Mouse (Mus musculus): ENCODE measurements around the gene Ttc9b. TPM values are rescaled to one million over a fixed set of nuclear protein-coding genes. Genes with fewer than 3 reads are reported as not detected.
A peak's percentile ranks its signal among the peaks of the same experiment; 100 is the strongest.

Gene Ttc9b
- total RNA-seq, 1 experiment, result 0.54 TPM

DNA sequence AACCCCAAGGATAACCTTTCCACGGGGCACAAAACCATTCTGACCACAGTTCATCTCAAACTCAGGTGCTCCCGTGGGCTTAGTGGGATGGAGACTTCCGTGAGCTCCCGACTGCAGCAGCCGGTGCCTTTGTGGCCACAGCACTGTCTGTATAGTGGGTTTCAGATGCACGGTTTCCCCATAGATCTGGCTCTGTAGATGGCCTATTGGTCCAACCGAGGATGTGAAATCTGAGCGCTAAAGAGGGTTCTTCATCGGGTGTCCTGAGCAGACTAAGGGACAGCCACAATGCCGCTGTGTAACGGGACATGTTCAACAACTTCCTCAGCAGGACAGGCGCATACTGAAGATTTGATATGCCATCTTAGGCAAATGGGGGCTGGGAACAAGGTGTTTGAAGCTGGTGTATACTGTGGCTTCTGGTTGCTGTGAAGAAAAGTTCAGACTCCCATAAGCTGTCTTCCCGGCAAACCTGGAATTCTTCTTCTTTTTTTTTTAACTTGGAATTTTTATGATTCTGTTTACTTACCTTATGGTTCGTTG lies 34.6 kb downstream of the Ttc9b start:
- no peak overlapping the region; the same call in 1 of the 2 replicates for H3K27ac ChIP-seq (ENCODE audit: insufficient read depth, low read depth, low read length, poor library complexity, severe bottlenecking)
- H3K4me1 ChIP-seq (ENCODE audit: control insufficient read depth in 2 of 2, insufficient read depth in 2 of 2, low read length in 2 of 2, poor library complexity in 1 of 2), result peaks cover 0 to 6% of the 10 kb centered on the region in 2 experiments; a peak in 2 of 4 replicates
- H3K36me3 ChIP-seq (ENCODE audit: control insufficient read depth, insufficient read depth, low read length, poor library complexity, severe bottlenecking), result no peaks in the 10 kb centered on the region
- no peak for TF ChIP-seq HCFC1 (IDR thresholded peaks at IDR 0.05; ENCODE audit: borderline replicate concordance, insufficient read depth, low read length)
- no peak for TF ChIP-seq MAFK (IDR thresholded peaks at IDR 0.05; ENCODE audit: insufficient read depth, low read depth, low read length)
- TF ChIP-seq ZNF384 (IDR thresholded peaks at IDR 0.05; ENCODE audit: low read depth, low read length), result no peak
- no peak for TF ChIP-seq ZC3H11A (IDR thresholded peaks at IDR 0.05; ENCODE audit: borderline replicate concordance, low read depth, low read length)
- TF ChIP-seq CHD2 (IDR thresholded peaks at IDR 0.05; ENCODE audit: low read depth, low read length), result no peak
- DNase-seq (ENCODE audit: low read depth, low spot score), result no peak
- H3K9me3 ChIP-seq (ENCODE audit: control insufficient read depth, insufficient read depth, low read depth, low read length), result no peaks in the 10 kb centered on the region
- peak overlapping the region; percentile 52 to 64 for H3K4me3 ChIP-seq (ENCODE audit: insufficient read depth in 1 of 2, low read depth in 1 of 2, low read length in 2 of 2, poor library complexity in 1 of 2, severe bottlenecking in 1 of 2)
- in situ Hi-C loops (cut with MboI; ENCODE audit: low sequenced_read_pairs in 2 of 2, unreplicated experiment in 2 of 2), result loop anchor here in 1 of 2 experiments (25.0 kb wide), 1 partner anchor 401 kb away; no protein-coding TSS in a partner anchor
- peak overlapping the region; percentile 63 for H3K9ac ChIP-seq (ENCODE audit: insufficient read depth, low read depth, low read length, poor library complexity, severe bottlenecking)

DNA sequence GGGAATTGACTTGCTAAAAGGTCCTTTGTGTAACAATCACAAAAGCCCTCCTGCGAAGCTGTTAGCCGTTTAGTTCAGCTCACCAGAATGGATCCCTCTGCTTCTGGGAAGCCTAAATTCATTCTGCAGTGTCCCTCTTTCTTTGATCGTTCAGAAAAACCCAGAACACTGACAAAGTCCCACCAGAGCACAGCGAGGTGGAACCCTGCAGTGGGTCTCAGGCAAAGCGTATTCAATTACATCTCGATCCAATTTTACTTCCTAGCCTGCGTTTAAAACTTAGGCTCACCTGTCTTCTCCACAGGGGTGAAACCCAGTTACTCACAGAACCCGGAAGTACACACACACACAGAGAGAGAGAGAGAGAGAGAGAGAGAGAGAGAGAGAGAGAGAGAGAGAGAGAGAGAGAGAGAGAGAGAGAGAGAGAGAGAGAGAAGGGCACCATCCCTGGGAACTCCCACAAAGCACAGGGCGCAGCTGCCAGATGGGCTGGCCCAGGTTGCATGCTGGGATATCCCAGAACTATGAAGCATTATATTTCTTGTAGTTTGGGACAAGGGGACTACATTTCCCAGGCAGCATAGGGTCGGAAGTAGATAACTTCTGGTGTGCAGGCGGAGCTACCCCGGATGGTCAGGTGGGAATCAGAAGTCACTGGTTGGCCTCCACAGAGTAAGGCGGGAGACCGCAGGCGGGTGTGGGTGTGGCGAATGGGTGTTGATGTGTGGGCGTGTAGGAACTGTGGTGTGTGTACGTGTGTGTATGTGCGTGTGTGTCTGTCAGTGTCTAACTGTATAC lies 35.3 kb downstream of the Ttc9b start, which contains the start of gene Zfp607b:
Zfp607b (plus strand) TSS at position 526 of the 798 bp plus-strand sequence.
- Histone ChIP-seq H3K27ac (ENCODE audit: insufficient read depth, low read depth, low read length, poor library complexity, severe bottlenecking) (peak within 1 kb of the TSS; percentile 0; the same call in 1 of the 2 replicates), H3K4me1 (ENCODE audit: control insufficient read depth in 2 of 2, insufficient read depth in 2 of 2, low read length in 2 of 2, poor library complexity in 1 of 2) (peaks cover 0 to 6% of the 10 kb centered on the region in 2 experiments; a peak in 2 of 4 replicates), H3K9ac (ENCODE audit: insufficient read depth, low read depth, low read length, poor library complexity, severe bottlenecking) (peak within 1 kb of the TSS; percentile 67), H3K9me3 (ENCODE audit: control insufficient read depth, insufficient read depth, low read depth, low read length) (no peaks in the 10 kb centered on the region), H3K4me3 (ENCODE audit: insufficient read depth in 1 of 2, low read depth in 1 of 2, low read length in 2 of 2, poor library complexity in 1 of 2, severe bottlenecking in 1 of 2) (peak within 1 kb of the TSS; percentile 52 to 64), H3K36me3 (ENCODE audit: control insufficient read depth, insufficient read depth, low read length, poor library complexity, severe bottlenecking) (no peaks in the 10 kb centered on the region)
- peak; percentile 93 for DNase-seq (ENCODE audit: low read depth, low spot score)
- TF ChIP-seq HCFC1 (IDR thresholded peaks at IDR 0.05; ENCODE audit: borderline replicate concordance, insufficient read depth, low read length), result peak; percentile 93
- no peak for TF ChIP-seq MAFK (IDR thresholded peaks at IDR 0.05; ENCODE audit: insufficient read depth, low read depth, low read length)
- in situ Hi-C loops (cut with MboI; ENCODE audit: low sequenced_read_pairs in 2 of 2, unreplicated experiment in 2 of 2), result loop anchor here in 1 of 2 experiments (25.0 kb wide), 1 partner anchor 402 kb away; no protein-coding TSS in a partner anchor

DNA sequence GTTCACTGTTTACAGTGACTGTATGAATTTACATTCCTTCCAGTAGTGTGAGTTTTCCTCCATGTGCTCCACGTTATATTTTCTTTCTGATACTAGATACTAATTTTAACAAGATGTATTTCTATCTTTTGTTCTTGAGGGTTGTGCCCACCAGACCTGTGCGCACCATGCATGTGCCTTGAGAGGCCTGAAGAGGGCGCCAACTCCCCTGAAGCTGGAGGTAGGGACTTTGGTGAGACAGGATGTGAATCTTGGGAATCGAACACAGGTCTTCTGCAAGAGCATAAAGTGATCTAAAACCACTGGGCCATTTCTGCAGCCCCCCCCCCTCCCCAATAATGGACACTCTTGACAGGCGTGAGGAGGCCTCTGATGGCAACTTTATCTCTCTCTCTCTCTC lies 37.4 kb downstream of the Ttc9b start:
- H3K4me1 ChIP-seq (ENCODE audit: control insufficient read depth in 2 of 2, insufficient read depth in 2 of 2, low read length in 2 of 2, poor library complexity in 1 of 2), result peaks cover 0 to 6% of the 10 kb centered on the region in 2 experiments; a peak in 2 of 4 replicates
- H3K27ac ChIP-seq (ENCODE audit: insufficient read depth, low read depth, low read length, poor library complexity, severe bottlenecking), result no peak overlapping the region; the same call in 1 of the 2 replicates
- TF ChIP-seq HCFC1 (IDR thresholded peaks at IDR 0.05; ENCODE audit: borderline replicate concordance, insufficient read depth, low read length), result no peak
- peak; percentile 62; the same call in 1 of the 2 replicates for TF ChIP-seq ZC3H11A (IDR thresholded peaks at IDR 0.05; ENCODE audit: borderline replicate concordance, low read depth, low read length)
- no peak for TF ChIP-seq MAFK (IDR thresholded peaks at IDR 0.05; ENCODE audit: insufficient read depth, low read depth, low read length)
- H3K9ac ChIP-seq (ENCODE audit: insufficient read depth, low read depth, low read length, poor library complexity, severe bottlenecking), result peak overlapping the region; percentile 51; the same call in 1 of the 2 replicates
- no peak overlapping the region for H3K4me3 ChIP-seq (ENCODE audit: insufficient read depth in 1 of 2, low read depth in 1 of 2, low read length in 2 of 2, poor library complexity in 1 of 2, severe bottlenecking in 1 of 2)
- in situ Hi-C loops (cut with MboI; ENCODE audit: low sequenced_read_pairs in 2 of 2, unreplicated experiment in 2 of 2), result loop anchor here in 1 of 2 experiments (25.0 kb wide), 1 partner anchor 404 kb away; no protein-coding TSS in a partner anchor
- H3K9me3 ChIP-seq (ENCODE audit: control insufficient read depth, insufficient read depth, low read depth, low read length), result no peaks in the 10 kb centered on the region
- no peaks in the 10 kb centered on the region for H3K36me3 ChIP-seq (ENCODE audit: control insufficient read depth, insufficient read depth, low read length, poor library complexity, severe bottlenecking)
- peak; percentile 66 for DNase-seq (ENCODE audit: low read depth, low spot score)

DNA sequence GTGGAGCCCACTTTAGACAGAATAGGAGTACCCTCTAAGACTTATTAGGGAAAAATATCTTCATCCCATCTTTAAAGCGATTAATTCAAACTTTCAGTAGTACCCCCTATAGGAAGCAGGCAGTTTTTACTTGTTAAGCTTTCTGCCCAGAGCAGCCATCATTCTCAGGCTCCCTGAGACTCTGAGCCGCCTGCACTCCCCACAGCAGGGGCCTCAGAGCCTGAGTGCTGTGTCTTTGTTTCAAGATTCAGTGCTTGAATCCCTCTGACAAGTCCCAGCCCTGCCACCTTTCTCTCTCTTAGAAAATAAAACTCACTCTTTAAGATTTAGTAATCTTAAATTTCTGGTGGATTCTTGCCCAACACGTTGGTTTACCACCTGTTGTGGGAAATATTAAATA lies 43.0 kb downstream of the Ttc9b start:
- in situ Hi-C loops (cut with MboI; ENCODE audit: low sequenced_read_pairs in 2 of 2, unreplicated experiment in 2 of 2), result loop anchor here in 1 of 2 experiments (25.0 kb wide), 1 partner anchor 409 kb away; no protein-coding TSS in a partner anchor
- H3K4me1 ChIP-seq (ENCODE audit: control insufficient read depth in 2 of 2, insufficient read depth in 2 of 2, low read length in 2 of 2, poor library complexity in 1 of 2), result peaks cover 2 to 3% of the 10 kb centered on the region in 2 experiments; a peak in 2 of 4 replicates

More for the DNA sequence above, 43.0 kb downstream of the Ttc9b start:
- peak; percentile 47 for DNase-seq (ENCODE audit: low read depth, low spot score)
- Histone ChIP-seq H3K4me3 (ENCODE audit: insufficient read depth in 1 of 2, low read depth in 1 of 2, low read length in 2 of 2, poor library complexity in 1 of 2, severe bottlenecking in 1 of 2) (no peak overlapping the region), H3K9me3 (ENCODE audit: control insufficient read depth, insufficient read depth, low read depth, low read length) (no peaks in the 10 kb centered on the region), H3K9ac (ENCODE audit: insufficient read depth, low read depth, low read length, poor library complexity, severe bottlenecking) (no peak overlapping the region), H3K36me3 (ENCODE audit: control insufficient read depth, insufficient read depth, low read length, poor library complexity, severe bottlenecking) (0 out of 2 replicates have a peak, but pooled peaks cover 3% of the 10 kb centered on the region), H3K27ac (ENCODE audit: insufficient read depth, low read depth, low read length, poor library complexity, severe bottlenecking) (peak overlapping the region; percentile 62; the same call in 1 of the 2 replicates)
- no peak for TF ChIP-seq ZNF384 (IDR thresholded peaks at IDR 0.05; ENCODE audit: low read depth, low read length)
- no peak for TF ChIP-seq HCFC1 (IDR thresholded peaks at IDR 0.05; ENCODE audit: borderline replicate concordance, insufficient read depth, low read length)
- TF ChIP-seq CHD2 (IDR thresholded peaks at IDR 0.05; ENCODE audit: low read depth, low read length), result no peak
- TF ChIP-seq MAFK (IDR thresholded peaks at IDR 0.05; ENCODE audit: insufficient read depth, low read depth, low read length), result no peak

Other genes starting within 250 kb of the Ttc9b start
- gene Sptbn4, start 206.2 kb upstream of the Ttc9b start, total RNA-seq (2012; rRNA removed), result 9.1 and 18.6 TPM in 2 replicates
- 22.0 and 29.6 TPM in 2 replicates for gene Blvrb, start 205.9 kb upstream of the Ttc9b start, total RNA-seq (2012; rRNA removed)
- gene Sertad3, start 180.1 kb upstream of the Ttc9b start, total RNA-seq (2012; rRNA removed), result 5.4 and 6.2 TPM in 2 replicates
- 13.1 and 25.1 TPM in 2 replicates for gene Sertad1, start 167.0 kb upstream of the Ttc9b start, total RNA-seq (2012; rRNA removed)
- 10.0 TPM in 2 replicates for gene Prx, start 154.6 kb upstream of the Ttc9b start, total RNA-seq (2012; rRNA removed)
- gene Hipk4, start 130.6 kb upstream of the Ttc9b start, total RNA-seq (2012; rRNA removed), result 1.7 and 2.1 TPM in 2 replicates
- gene Pld3, start 100.7 kb upstream of the Ttc9b start, total RNA-seq (2012; rRNA removed), result 77.9 and 128 TPM in 2 replicates
- 12.6 and 15.9 TPM in 2 replicates for gene 2310022A10Rik, start 100.7 kb upstream of the Ttc9b start, total RNA-seq (2012; rRNA removed)
- 42.2 and 44.8 TPM in 2 replicates for gene Akt2, start 62.4 kb upstream of the Ttc9b start, total RNA-seq (2012; rRNA removed)
- gene Map3k10, start 20.7 kb downstream of the Ttc9b start, total RNA-seq (2012; rRNA removed), result 20.2 and 21.6 TPM in 2 replicates
- 5.3 and 6.6 TPM in 2 replicates for gene Zfp607b, start 35.4 kb downstream of the Ttc9b start, total RNA-seq (2012; rRNA removed)
- gene Zfp60, start 77.5 kb downstream of the Ttc9b start, total RNA-seq (2012; rRNA removed), result 11.0 and 12.0 TPM in 2 replicates
- gene Zfp626, start 153.3 kb downstream of the Ttc9b start, total RNA-seq (2012; rRNA removed), result 6.8 and 9.3 TPM in 2 replicates
- gene Zfp59, start 184.7 kb downstream of the Ttc9b start, total RNA-seq (2012; rRNA removed), result 14.5 and 16.3 TPM in 2 replicates
- gene Zfp607a, start 203.6 kb downstream of the Ttc9b start, total RNA-seq (2012; rRNA removed), result 3.8 and 3.9 TPM in 2 replicates

Data from ES-E14 (cell line).